Mouse (Mus musculus) left cerebral cortex, adult 11 months (tissue): ENCODE measurements at regions not wholly inside any gene's neighbourhood (a gene's known extent, or its start where the extent isn't known, plus 50 kb on each side); places are given as distances from the start of the nearest gene placed in this dataset.
"Not testable (repeated sequence)": the region's sequence is repeated elsewhere in the genome, so short reads cannot be mapped to it uniquely, and the experiment has no call there.

Experiments
- DNase-seq: peaks from one replicate; pipeline ENCODE4 v3.0.0; 2022; ENCODE audit warnings: low spot score

GRCm38 (mm10) chr13:72184116-72184845 is 220.8 kb upstream of the Irx1 start:
- no peak for DNase-seq

GRCm38 (mm10) chr13:72184846-72185118 is 221.3 kb upstream of the Irx1 start:
- DNase-seq = no peak

GRCm38 (mm10) chr13:72195881-72196280 is 232.4 kb upstream of the Irx1 start:
- DNase-seq = no peak

GRCm38 (mm10) chr13:72198341-72199105 is 235.0 kb upstream of the Irx1 start:
- DNase-seq = no peak

- no peak for DNase-seq
Measured at GRCm38 (mm10) chr13:72209518-72209917, 246.0 kb upstream of the Irx1 start.

- DNase-seq = no peak
Measured at GRCm38 (mm10) chr13:72209946-72210456, 246.5 kb upstream of the Irx1 start.

- no peak for DNase-seq
Measured at GRCm38 (mm10) chr13:72210474-72211309, 247.2 kb upstream of the Irx1 start.

- no peak for DNase-seq
Measured at GRCm38 (mm10) chr13:72211716-72212115, 248.2 kb upstream of the Irx1 start.

GRCm38 (mm10) chr13:72212747-72213146 is 249.2 kb upstream of the Irx1 start:
- no peak for DNase-seq

- no peak for DNase-seq
Measured at GRCm38 (mm10) chr13:72219329-72219728, 255.8 kb upstream of the Irx1 start.

- DNase-seq = no peak
Measured at GRCm38 (mm10) chr13:72227102-72227501, 263.6 kb upstream of the Irx1 start.

GRCm38 (mm10) chr13:72231032-72231591 is 267.6 kb upstream of the Irx1 start:
- no peak for DNase-seq

- no peak for DNase-seq
Measured at GRCm38 (mm10) chr13:72232080-72232479, 268.6 kb upstream of the Irx1 start.

GRCm38 (mm10) chr13:72241919-72242318 is 278.4 kb upstream of the Irx1 start:
- no peak for DNase-seq

- no peak for DNase-seq
Measured at GRCm38 (mm10) chr13:72250419-72250818, 286.9 kb upstream of the Irx1 start.

GRCm38 (mm10) chr13:72253242-72253641 is 289.7 kb upstream of the Irx1 start:
- not testable (repeated sequence) for DNase-seq

- no peak for DNase-seq
Measured at GRCm38 (mm10) chr13:72258794-72259193, 295.3 kb upstream of the Irx1 start.

GRCm38 (mm10) chr13:72264416-72264815 is 300.9 kb upstream of the Irx1 start:
- DNase-seq = no peak

- no peak for DNase-seq
Measured at GRCm38 (mm10) chr13:72265116-72265515, 301.6 kb upstream of the Irx1 start.

GRCm38 (mm10) chr13:72265650-72266049 is 302.1 kb upstream of the Irx1 start:
- no peak for DNase-seq

GRCm38 (mm10) chr13:72266174-72266768 is 302.7 kb upstream of the Irx1 start:
- DNase-seq = no peak

GRCm38 (mm10) chr13:72280343-72280742 is 316.8 kb upstream of the Irx1 start:
- DNase-seq = no peak
